Mouse (Mus musculus): ENCODE data around the gene Ldlrad3. TPM values are rescaled to one million over a fixed set of nuclear protein-coding genes. Genes with fewer than 3 reads are reported as not detected.

Gene Ldlrad3
- total RNA-seq, 4 experiments from 2014 or later, result 6.3 to 7.4 (median 7.0) TPM

DNA sequence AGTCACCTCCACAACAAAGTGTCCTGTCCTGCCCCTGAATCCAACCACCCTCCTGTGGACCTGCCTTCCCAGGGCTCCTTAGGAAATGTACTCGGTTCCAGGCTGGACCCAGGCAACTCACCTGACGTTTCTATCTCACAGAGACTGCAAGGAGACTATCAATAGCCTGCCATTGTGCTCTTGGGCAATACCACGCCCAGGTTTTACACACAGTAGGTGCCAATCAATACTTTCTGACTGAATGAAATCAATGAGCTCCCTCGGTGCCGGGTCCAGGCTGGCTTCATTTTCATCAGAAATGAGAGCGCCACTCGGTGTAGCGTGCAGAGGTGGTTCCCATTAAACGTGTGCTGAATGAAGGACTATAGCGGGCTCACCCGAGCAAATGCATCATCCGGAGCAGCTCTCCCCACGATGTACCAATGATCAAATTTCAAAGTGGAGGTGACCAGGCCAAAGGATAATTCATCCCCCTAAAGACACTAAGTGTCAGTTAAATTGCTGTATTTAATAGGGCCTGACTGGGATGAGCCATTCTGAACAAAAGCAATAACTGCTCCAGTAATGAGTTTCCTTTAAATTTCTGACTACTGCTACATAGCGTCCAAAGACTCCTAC lies 43.4 kb downstream of the Ldlrad3 start:
- DNase-seq, result no peak

DNA sequence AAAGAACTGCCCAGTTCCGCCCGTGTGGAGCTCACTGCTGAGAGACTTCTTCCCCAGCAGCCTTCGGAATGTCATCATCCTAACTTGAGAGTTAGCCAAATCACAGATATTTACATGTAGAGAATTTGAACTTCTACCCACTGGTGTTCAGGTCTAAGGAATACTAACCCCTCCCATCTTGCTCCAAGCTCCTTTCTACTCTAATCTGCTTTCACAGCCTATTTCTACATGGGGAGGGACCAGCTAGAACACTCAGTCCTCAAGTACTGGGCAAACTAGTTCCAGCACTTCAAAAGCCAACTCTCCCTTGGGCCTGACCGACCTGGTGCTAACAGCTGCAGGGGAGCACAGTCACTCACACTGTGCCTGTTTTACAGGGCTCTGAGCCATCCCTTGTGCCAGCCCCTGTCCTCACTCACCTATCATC lies 44.0 kb downstream of the Ldlrad3 start:
- DNase-seq, result no peak

DNA sequence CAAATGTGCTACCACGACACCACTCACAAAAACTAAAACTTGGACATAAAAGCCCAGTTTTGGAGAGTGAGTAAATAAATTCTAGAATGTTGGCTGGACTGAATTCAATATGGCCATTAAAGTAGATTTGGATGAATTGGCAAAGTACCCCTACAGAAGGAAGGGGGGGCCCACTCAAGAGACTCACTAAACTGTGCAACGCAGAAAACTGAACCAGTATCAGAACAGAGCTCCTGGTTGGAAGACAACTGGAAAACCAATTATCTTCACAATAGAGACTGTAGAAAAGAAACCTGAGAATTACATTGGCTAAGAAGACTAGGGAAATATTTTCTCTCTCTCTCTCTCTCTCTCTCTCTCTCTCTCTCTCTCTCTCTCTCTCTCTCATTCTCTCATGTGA lies 45.0 kb downstream of the Ldlrad3 start:
- no peak for DNase-seq

DNA sequence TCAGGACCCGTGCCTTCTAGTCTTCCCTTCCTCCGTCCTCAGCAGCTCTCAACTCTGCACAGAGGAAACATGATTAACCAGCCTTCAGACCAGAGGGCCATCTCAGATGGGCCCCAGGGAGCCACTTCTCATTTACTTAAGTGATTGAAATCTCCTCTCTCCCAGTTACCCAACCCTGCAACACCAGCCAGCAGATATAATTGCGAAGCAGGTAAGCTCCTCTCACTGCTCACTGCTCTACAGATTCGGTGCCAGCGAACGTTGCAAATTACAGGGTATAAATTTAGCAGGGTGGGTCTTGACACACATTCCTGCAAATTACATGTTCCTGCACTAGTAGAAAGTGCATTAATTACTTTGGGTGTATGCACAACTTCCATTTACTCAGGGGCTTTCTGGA lies 48.3 kb downstream of the Ldlrad3 start:
- DNase-seq, result no peak

DNA sequence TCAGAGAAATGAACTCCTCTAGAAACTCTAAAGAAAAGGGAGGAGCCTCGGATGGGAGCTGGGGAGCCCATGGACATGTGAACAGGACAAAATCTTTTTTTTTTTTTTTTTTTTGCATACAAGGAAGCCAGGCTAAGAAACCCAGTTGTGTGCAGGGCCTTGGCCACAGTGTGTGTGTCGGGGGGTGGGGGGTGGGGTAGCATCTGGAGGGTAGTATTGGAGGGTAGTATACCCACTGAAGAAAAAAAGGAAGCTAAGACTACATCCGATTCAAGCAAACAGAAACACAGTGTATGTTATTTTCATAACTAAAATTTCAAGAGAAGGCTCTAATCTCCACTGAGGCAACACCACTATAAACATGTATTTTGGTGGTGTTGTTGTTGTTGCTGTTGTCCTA lies 50.0 kb downstream of the Ldlrad3 start:
- DNase-seq, result no peak

DNA sequence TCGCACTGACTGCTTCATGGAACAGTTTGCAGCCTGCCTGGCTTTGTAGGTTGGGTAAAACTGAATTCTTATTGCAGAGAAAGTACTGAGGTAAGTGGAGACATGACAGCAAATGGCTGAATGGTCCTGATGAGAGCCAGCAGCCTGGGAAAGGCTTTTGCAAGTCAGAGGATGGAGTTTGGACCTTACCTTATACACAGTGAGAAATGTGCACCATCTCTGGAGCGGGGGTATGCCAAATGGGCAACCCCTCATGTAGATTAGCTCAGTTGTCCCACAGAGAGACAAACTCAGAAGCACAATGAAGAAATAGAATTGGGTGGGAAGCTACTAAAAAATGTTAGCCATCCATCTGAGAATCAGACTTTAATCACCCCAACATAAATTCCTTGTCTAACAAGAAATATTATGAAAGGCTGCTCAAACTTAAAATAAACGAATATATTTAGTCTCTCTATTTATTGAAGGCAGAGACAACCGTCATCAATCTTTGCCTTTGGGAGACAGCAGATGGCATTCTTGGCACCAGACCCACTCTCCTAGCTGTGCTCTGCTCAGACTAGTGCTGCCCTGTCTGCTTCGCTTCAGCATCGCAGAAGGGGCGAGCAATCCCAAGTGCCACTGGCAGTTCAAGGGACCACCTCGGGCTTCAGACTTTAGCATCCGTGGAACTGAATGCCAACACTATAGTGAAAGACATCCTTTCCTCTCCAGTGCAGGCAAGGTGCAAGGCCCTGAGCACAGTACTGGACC lies 51.5 kb downstream of the Ldlrad3 start:
- DNase-seq, result no peak

DNA sequence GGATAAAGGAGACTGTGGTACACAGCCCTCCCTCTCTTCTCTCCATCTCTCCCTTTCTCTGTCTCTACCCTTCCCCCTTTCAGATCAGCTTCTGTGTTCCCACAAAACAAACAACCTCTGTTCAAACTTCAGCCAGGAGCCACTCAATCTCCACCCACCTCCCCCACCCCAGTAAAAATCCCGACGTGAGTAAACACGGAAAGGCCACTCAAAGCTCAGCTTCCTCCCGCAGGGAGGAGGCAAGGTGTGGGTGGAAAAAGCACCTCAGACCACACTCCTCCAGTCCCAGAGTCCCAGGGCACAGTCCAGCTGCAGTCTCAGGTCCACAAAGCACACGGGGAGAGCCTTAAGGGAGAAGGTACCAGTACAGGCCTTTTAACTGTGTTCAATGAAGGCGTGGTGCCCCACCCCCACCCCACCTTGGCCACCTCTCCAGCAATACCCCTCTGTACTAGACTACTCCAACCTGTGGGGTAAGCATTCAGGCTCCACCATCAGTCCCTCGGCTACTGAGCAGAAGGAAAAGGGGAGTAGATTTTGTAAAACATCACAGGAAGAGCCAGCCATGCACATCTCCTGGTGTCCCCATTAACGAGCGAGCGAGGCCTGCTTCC lies 53.1 kb downstream of the Ldlrad3 start:
- no peak for DNase-seq

DNA sequence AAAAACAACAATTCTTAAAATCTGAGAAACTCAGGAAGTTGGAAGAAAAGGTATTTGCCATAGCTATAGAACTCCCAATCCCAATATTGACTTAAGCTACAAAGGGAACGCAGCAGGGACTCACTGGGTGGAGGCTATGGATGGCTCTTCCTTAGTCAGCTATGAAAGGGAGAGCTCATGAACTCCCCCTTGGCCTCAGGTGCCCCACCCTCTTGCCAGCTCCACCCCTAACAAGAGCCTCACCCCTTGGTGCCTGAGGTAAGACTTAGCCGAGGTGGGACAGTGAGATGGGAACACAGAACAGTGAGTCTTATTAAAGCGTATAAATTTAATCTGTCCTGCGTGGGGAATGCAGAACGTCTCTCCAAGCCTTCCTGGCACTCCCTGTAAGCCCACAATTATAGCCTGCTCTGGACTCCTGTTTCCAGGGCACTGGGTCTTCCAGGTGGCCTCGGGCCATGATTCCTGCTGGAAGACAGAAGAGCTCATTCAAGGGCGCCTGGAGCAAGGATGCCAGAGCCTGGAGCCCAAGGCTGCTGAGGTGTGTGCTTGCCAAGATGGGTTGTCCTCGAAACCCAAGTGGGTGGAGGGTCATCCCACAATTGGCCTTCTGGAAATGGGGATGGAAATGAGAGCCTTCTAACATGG lies 55.9 kb downstream of the Ldlrad3 start:
- DNase-seq, result peak; percentile 70

DNA sequence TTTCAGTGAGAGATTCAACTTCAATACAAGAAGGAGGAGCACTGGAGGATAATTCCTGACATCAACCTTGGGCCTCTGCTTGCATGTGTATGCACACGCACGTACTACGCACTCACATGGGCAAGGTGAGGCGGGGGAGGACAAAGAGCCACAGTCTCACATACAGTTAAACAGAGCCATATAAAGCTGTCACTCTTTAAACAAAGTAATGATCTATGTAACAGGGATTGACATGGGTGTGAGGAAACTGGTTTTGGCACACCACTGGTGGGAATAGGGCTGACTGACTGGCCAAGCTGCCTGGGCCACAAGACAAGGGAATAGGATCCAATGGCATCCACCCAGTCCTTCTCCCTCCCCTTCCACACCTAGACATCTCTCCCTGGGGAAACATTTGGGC lies 57.0 kb downstream of the Ldlrad3 start:
- DNase-seq, result no peak

DNA sequence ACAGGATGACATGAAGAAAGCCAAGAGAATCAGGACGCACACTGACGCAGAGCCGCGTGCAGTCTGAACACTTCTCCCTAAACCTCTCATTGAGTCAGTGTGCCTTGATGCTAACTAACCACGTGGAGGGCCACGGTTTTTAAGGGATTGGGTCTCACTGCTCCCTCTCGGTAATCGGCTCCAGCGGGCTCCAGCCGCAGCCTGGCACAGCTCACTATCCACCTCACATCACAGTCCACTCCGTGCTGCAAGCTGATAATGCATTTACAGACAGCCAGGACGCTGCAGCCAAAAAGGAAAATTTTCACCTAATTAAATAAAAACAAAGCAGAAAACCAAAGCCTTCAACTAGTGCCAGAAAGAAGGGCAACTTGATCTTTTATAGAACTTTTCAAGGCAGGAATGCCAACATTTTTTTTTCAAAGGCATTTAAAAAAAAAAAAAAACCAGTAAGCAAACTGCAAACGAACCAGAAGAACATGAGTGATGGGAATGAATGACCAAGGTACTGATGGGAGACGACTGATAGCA lies 57.6 kb downstream of the Ldlrad3 start:
- no peak for DNase-seq

DNA sequence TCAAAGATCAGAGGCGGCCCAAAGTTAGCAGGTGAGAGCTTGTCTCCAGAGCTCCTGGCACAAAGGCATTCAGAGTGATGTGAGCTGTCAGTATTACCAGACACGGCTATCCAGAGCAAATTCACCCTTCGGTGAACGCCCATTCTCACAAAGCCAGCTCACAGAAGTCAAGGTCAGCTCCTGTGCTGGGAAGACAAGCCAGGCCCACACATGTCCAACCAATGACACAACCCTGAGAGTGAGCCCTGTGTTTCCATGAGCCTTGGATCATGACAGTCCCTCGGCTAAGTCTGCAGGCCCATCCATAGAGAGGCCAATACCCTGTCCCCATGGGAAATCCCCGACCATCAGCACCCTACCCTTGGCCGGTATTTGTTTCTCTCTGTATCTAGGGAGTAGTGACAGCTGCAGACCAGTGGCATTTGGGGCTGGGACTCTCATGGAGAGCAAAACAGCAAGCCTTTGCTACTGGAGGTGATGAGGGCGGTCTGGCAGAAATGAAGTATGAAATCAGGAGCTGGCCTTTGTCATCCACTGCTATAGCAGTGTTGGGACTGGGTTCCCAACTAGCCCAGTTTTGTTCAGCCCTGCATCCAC lies 58.3 kb downstream of the Ldlrad3 start:
- DNase-seq, result peak; percentile 62

DNA sequence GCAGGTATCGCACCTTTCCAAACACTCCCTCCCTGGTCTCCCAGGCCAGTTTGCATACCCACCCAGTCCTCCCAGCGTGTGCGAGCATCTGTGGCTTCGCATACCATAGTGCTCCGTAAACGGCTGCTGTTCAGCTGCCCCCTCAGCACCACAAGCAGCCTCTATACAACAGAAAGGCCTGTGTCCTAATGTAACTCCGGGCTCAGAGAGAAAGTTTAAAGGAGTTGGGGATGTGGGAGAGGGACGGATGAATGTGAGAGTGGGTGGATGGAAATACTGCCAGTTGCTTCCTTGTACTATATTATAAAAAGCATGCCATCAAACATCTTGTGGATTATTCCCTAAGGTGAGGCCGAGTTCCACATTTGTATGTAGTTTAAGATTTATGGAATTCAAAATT lies 59.0 kb downstream of the Ldlrad3 start:
- no peak for DNase-seq

DNA sequence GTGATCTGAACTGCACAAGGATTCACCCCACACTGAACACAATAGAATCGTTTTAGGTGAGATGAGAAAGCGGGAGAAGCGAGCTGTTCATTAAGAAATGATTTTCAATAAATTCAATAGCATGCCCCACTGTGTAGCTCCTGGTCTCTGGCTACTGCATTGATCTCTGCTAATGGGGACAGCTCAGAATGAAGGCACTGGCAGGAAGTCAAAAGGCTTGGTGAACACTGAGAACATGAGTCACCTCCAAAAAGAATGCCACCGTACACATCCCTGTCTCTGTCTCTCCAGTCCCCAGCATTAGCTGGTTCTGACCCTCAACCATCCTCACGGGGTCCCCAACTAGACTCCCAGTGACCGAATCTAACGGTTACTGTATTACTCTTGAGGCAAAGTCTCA lies 60.1 kb downstream of the Ldlrad3 start:
- no peak for DNase-seq

DNA sequence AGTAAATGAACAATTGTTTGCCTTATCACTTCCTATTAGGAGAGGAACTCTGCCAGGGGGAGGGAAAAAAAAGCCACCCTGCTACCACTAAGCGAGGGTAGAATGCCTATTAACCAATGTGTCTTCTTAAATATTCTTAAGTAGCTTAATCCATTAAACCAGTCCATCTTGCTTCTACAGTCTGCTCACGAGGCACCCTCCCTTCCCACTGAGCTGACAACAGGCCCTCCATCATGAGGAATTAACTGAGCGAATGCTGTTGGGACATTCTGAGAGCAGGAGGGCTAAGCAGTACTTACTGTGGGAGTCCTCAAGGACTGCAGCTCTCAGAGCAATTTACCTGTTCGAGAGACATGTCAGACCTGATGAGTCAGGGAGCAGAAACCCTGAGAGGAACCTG lies 61.1 kb downstream of the Ldlrad3 start:
- no peak for DNase-seq

DNA sequence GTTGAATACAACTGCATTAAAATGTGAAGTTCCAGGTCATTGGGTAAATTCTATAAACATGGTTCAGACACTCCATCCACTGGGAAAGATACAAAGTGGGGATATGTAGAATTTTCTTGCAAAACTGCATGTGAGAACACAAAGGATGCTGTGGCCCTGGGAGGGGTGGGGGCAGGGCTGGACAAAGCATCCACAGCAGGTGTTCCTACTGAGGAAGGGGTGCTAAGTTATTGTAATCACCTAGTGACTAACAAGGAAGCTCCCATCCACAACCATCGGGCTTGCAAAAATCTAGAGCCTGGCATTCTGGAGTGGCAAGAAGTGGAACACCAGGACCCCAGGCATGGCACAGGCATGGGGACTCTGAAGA lies 64.1 kb downstream of the Ldlrad3 start:
- no peak for DNase-seq

DNA sequence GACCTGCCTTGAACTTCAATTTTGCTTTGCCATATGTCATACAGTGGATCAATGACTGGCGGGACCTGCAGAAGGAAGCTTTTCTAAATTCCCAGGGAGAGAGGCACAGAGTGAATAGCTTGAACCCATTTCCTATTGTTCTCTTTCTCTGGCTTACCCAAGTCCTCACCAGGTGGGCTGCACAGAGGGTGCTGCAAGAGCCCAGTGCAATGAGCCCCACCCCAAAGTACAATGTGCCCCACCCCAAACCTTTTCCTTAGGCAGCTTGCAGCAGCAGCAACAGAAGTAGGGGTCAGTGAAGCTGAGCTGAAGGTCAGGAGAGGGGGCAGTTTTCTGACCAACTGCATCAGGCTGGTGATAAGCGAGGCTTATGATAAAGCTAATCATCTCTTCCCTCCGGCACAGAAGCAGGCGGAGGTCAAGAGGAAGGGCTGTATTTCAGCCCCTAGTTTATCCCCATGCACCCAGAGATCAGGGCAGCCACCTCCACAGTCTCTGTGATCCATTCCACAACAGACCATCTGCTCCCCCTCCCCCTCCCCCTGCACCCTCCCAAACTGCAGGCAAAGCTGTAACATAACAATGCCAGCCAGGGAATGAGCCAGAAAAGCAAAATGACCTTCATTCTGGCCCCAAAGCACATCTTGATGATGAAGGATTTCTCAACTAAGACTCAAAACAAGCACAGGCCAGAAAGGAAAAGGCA lies 64.6 kb downstream of the Ldlrad3 start:
- DNase-seq, result no peak

DNA sequence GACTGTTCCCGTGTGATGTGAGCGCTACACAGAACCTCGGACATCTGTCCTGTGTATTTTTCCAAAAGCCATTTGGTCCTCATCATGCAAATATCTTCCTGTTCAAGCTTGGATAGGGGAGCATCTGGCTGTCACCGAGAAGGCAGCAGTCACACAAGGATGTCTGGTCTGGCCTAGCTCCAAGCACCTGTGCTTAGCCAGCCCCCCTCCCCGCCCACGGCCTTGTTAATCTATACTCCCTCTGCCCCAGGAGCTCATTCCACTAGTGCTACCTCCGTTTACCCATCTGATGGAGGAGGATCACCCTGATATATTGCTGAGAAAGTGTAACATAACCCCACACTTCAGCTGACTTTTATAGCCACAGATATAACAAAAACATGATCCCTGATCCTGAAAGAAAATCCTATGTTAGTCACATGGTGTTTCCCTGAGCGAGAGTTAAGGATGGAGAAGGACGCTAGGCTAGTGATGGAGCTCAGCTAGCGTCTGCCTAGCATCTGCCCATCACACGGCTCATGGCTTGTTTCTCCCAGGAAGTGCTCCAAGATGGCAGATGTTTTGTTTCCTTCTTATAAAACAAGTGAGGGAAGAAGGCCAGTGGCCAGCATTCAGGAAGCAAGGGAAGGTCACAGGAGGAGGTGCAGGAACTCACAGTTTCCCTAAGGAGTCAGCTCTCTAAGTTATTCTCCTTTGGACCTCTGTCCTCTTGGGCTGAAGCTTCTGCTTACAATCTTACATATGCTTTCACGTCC lies 66.3 kb downstream of the Ldlrad3 start:
- no peak for DNase-seq

DNA sequence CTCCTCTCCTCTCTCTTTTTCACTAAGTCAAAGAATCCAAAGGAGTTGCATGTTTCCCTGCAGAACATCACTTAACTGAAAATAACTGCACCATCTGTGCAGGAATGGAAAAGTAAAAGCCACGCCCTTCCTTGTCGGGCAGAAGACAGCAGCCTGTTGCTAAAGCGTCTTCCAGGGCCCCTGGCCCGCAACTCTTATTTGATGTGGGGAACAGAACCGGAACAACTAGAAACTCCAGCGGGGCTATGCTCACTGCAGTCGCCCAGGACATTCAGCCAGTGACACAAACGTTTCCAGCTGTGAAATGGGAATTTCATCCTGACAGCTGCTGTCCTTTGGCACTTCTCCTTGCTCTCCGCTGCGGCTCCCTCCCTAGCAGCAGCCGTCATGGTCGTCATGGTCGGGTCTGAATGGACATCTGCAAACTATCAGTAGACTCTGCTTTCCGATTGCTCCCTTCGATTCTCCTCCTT lies 67.2 kb downstream of the Ldlrad3 start:
- DNase-seq, result no peak

DNA sequence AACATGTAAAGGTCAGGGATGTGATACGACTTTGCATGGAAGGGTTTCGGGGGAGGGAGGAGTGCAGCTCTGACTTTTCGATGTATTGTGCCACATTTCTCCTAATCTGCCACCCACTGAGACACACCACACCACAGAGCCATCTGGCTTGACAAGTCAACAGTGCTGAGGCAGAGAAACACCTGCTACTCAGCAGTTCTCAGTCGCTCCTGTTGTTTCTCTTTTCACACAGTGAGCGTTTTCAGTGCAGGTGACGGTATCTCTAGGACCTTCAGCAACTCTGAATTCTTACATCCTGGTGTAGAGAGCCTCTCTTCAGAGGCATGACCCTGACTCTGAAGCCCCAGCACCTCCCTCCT lies 68.8 kb downstream of the Ldlrad3 start:
- DNase-seq, result no peak

DNA sequence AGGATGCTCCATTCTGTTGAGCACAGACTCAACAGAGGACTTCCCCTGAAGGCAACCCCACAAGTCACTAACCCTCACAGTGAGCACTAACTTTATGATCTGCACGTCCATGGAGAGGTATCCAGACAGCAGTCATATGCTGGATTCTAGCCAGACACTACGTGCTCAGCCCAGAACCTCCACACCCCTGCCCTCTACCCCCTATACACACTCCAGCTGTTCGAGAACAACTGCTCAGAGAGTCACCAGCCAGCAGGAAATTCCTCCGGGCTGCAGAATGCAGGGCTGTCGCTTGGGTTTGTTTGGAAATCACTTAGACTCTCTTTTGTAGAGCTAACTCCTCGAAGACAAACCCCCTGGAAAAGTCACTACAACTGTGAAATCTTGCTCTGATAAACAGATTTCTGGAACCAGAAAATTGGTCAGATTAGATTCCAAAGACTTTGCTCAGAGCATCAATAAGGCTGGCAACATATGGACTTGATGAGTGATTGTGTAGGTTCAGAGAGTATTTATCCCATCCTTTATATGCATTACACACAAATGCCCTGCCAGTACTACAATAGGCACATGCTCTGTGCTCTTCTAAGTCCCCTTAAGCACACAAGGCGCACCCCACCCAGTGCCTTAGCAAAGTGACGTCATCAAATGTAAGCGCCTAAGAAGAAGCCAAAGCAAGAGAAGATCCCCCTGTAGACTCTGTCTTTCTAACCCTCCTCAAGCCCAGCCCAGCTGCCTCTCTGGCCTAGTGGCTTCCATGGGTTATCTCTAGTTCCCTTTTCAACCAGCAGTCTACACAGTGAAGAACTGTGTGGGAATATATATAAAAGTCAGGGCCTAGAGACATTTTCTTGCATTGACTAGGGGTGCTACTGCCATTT lies 69.4 kb downstream of the Ldlrad3 start:
- no peak for DNase-seq
